Mouse (Mus musculus): ENCODE measurements at regions not wholly inside any gene's neighbourhood (a gene's known extent, or its start where the extent isn't known, plus 50 kb on each side); places are given as distances from the start of the nearest gene placed in this dataset.

GRCm38 (mm10) chr5:136619315-136620231 lies 52.3 kb upstream of the Cux1 start:
- DNase-seq: peak; percentile 64 to 70

GRCm38 (mm10) chr5:136620234-136620633 lies 52.9 kb upstream of the Cux1 start:
- DNase-seq: no peak

- DNase-seq: peak; percentile 38 to 52
These were observed 54.2 kb upstream of the Cux1 start for GRCm38 (mm10) chr5:136621336-136622125.

DNA sequence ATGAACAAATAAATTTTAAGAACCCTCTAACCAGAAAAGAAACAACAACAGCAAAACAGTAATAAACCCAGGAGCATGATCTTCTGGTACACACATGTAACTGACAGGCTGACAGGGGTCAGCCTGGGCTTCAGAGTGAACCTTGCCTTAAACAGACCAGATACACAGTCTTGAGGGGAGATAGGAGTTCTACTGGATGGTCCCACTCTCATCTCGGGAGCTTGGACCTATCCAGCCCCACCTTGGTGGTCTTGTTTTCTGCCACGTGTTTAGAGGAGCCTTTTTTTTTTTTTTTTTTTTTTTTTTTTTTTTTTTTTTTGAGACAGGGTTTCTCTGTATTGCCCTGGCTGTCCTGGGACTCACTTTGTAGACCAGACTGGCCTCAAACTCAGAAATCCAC lies 54.9 kb upstream of the Cux1 start:
- DNase-seq: no peak

DNA sequence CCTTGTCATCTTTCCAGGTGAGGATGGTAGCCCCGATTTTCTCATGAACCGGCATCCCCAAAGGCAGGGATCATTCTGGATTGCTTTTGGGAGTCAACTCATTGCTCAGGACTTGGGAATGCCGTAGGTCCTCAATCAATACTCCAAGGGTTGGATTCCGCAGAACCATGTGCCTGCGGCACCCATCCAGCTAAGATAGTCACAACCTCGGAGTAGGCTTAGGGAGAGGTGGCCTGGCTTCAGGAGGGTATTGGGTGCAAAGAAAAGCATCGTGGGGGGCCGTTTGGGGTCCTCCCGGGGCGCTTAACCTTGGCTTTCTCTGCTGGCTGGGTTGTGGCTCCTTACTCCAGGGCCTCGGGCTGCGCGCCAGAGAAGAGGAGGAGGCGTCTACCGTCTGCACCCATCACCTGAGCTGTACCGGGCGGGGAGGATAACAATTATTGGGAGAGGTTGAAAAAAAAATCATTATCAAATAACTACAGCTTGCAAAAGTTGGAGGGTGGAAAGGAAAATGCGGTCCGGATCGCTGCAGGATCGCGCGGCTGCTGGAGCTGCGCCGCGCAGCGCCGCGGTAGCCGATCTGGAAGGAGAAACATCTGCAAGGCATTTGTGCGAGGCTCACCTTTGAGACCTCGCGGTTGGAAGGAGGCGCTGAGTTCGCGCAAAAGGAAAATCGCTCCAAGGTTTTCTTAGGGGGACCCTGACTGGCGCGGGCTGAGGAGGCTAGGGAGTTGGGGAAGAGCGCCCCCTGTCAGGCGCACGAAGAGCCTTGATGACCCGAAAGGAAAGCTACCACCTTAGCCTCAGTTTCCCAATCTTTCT lies 55.6 kb upstream of the Cux1 start:
- DNase-seq: peak; percentile 88

DNA sequence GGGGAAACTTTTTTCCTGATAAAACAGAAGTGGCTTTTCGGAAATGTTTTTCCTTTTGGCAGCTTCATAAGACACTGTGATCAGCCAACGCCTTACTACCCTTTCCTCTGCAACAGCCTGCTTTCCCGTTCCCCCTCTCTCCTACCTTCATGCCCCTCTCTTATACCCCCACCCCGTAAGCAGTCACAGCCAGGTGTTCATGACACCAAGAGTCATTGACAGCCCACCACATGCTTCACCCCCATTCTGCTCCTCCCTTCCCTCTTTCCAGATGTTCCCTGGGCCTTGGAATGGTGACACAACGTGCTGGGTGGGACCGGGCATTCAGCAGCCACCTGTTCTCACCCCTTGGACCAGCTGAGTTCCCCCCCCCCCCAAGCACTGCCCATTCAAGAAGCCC lies 56.5 kb upstream of the Cux1 start:
- peak; percentile 32 to 52 for DNase-seq

GRCm38 (mm10) chr5:136625176-136625991 lies 58.1 kb upstream of the Cux1 start:
- peak; percentile 70 to 78 for DNase-seq

DNA sequence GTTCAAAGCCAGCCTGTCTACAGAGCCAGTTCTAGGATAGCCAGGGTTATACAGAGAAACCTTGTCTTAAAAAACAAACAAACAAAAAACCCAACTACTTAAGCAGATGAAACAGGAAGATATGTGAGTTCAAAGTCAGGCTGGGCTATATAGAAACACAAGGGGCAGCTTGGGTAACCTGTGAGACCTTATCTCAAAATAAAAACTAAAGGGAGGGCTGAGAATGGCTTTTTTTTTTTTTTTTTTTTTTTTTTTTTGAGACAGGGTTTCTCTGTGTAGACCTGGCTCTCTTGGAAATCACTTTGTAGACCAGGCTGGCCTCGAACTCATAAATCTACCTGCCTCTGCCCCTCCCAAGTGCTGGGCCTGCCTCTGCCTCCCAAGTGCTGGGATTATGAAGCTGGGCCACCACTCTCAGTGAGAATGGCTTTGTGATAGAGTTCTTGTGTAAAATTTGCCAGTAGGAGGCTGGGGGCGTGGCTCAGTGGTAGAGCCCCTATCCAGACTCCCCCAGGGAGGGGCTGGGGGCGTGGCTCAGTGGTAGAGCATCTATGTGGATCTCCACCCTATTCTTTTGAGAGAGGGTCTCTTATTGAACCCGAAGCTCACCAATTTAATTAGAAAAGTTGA lies 59.0 kb upstream of the Cux1 start:
- peak; percentile 78 to 88 for DNase-seq

GRCm38 (mm10) chr5:136626891-136627290 lies 59.6 kb upstream of the Cux1 start:
- no peak for DNase-seq

DNA sequence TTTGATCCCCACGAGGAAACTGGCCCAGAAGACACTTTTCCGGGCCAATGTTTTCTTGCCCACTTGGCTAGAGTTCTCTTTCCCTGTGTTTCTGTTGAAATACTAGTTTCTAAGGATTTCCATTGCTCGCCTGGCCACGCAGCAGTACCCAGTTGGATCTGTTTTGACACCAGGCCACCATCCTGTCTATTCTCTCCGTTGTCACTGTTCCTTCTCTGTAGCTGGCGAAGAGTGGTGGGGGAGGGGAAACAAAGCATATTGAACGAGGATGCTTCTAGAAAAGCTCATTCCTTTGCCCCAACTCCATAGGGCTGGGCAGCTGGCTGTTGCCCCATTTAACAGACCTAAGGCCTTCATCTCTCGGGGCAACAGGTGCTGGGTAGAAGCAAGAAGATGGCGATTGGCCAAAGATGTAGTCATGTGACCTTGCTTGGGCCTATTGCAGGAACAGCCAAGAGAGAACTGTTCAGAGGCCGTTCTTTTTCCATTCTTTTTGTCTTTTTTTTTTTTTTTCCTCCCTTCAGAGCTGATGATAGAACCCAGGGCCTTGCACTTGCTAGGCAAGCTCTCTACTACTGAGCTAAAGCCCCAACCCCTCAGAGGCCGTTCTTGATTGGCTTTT lies 60.5 kb upstream of the Cux1 start:
- peak; percentile 49 to 67 for DNase-seq

DNA sequence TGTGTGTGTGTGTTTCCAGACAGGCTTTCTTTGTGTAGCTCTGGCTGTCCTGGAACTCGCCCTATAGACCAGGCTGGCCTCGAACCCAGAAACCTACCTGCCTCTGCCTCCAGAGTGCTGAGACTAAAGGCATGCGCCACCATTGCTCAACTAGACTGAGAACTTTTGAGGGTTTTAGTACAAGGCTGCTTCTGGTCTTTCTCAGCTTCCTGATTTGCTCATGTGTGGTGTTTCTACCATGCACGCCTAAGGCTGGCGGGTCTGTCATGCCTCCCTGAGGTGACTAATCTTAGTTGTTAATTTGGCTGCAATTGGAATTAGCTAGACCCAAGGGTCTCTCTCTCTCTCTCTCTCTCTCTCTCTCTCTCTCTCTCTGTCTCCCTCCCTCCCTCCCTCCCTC lies 61.2 kb upstream of the Cux1 start:
- DNase-seq: peak in 1 of 2 experiments; percentile 30

DNA sequence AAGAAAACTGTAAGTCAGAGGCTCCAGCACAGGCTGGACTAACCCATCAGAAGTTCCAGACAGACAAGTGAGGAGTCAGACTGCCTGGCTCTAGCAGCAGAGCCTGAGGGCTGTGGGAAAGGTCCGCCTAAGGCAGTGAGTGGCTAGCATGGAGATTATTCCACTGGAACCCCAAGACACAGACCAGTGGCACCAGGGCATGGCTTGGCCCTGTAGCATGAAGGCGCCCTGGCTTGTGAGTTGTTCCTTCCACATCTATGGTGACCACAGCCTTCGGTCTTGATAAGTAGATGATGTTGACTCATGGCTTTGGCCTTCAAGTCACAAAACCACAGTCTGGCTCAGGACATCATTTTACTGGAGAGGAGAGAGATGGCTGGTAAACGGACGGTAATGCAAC lies 60.7 kb upstream of the Myl10 start:
- DNase-seq: no peak

GRCm38 (mm10) chr5:136633901-136634300 lies 59.0 kb upstream of the Myl10 start:
- DNase-seq: no peak

DNA sequence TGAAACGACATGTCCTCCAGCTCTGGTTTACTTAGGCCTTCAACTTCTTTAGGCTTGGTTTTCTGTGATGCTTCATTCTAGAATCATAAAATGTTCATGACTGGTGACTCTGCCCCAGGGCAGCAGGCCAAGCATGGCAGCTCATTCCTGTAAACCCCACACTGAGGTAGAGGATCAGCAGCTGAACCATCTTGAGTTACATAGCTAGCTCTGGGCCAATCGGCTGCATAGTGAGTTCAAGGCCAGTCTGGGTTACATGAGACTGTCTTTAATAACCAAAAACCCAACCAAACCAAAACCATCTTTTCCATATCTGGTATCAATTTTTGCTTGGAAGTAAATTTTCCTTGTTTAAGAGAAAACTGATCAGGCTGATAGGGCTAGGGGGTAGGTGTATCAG lies 57.8 kb upstream of the Myl10 start:
- no peak for DNase-seq

- DNase-seq: no peak
These were observed 56.5 kb upstream of the Myl10 start for GRCm38 (mm10) chr5:136636476-136636875.

DNA sequence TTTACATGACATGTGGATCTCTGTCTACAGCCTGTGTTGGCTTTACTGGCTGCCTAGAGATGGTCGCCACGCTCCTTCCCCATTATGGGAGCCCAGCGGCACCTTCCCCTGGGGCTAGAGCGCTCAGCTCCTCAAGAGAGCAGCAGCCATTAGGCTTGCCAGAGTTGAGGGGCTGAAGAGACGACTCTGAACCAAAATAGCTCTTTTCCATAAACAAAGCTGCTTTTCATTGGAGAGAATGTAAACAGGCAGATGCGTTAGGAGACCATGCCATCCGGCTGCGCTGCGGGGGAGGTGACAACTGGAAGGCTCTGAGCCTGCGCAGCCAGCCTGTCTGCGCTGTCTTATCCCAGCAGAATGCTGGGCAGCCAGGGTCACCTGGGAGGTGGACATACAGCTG lies 55.1 kb upstream of the Myl10 start:
- no peak for DNase-seq

DNA sequence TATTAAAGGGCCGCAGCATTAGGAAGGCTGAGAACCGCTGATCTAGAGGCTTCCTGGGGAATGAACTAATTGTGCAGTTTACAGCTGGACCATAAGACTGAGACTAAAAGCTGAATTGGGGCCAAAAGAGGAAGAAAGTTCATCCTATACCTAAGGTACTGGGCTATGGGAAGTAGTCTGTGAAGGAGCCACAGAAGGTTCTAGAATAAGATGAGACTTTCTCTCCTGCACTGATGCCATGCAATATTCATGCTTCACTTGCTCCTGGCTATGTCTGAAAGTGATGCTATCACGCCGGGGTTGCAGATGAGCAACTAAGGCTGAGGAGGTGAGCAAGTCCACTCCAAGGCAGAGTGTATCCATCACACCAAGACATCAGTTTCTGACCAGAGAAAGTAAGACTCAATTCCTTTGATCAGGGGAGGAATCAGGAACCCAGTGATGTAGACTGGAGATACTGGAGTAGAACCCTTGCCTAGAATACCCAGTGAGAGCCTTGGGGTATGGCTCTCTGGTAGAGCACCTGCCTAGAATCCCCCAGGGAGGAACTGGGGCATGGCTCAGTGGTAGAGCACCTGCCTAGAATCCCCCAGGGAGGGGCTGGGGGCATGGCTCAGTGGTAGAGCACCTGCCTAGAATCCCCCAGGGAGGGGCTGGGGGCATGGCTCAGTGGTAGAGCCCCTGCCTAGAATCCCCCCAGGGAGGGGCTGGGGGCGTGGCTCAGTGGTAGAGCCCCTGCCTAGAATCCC lies 51.9 kb upstream of the Myl10 start:
- no peak for DNase-seq

- DNase-seq: no peak
These were observed 50.7 kb upstream of the Myl10 start for GRCm38 (mm10) chr5:136642208-136642607.
